Mouse (Mus musculus): Measurements from ENCODE around the gene Scfd2.

The Scfd2 gene

GRCm38 (mm10) chr5:74365984-74366709 is 165.4 kb downstream of the Scfd2 start:
- no peak for DNase-seq (ENCODE audit: low spot score in 2 of 2)

- no peak for DNase-seq (ENCODE audit: low spot score in 2 of 2)
Measured at GRCm38 (mm10) chr5:74365408-74365807, 166.2 kb downstream of the Scfd2 start.

- DNase-seq (ENCODE audit: low spot score in 2 of 2): no peak
Measured at GRCm38 (mm10) chr5:74363296-74363695, 168.3 kb downstream of the Scfd2 start.

GRCm38 (mm10) chr5:74361531-74361930 is 170.0 kb downstream of the Scfd2 start:
- DNase-seq (ENCODE audit: low spot score in 2 of 2): no peak

GRCm38 (mm10) chr5:74358033-74358432 is 173.5 kb downstream of the Scfd2 start:
- no peak for DNase-seq (ENCODE audit: low spot score in 2 of 2)

- no peak for DNase-seq (ENCODE audit: low spot score in 2 of 2)
Measured at GRCm38 (mm10) chr5:74355416-74356177, 176.0 kb downstream of the Scfd2 start.

- DNase-seq (ENCODE audit: low spot score in 2 of 2): no peak
Measured at GRCm38 (mm10) chr5:74350909-74351308, 180.7 kb downstream of the Scfd2 start.

- peak in 1 of 2 experiments; percentile 8 for DNase-seq (ENCODE audit: low spot score in 2 of 2)
Measured at GRCm38 (mm10) chr5:74348079-74348870, 183.3 kb downstream of the Scfd2 start.

GRCm38 (mm10) chr5:74343045-74343444 is 188.5 kb downstream of the Scfd2 start:
- DNase-seq (ENCODE audit: low spot score in 2 of 2): peak in 1 of 2 experiments; percentile 14

GRCm38 (mm10) chr5:74342557-74342956 is 189.0 kb downstream of the Scfd2 start:
- peak in 1 of 2 experiments; percentile 55 for DNase-seq (ENCODE audit: low spot score in 2 of 2)

GRCm38 (mm10) chr5:74337491-74337890 is 194.1 kb downstream of the Scfd2 start:
- no peak for DNase-seq (ENCODE audit: low spot score in 2 of 2)

- DNase-seq (ENCODE audit: low spot score in 2 of 2): no peak
Measured at GRCm38 (mm10) chr5:74336780-74337179, 194.8 kb downstream of the Scfd2 start.

GRCm38 (mm10) chr5:74333258-74333657 is 198.3 kb downstream of the Scfd2 start:
- no peak for DNase-seq (ENCODE audit: low spot score in 2 of 2)

- DNase-seq (ENCODE audit: low spot score in 2 of 2): no peak
Measured at GRCm38 (mm10) chr5:74326228-74326627, 205.3 kb downstream of the Scfd2 start.

GRCm38 (mm10) chr5:74321010-74321746 is 210.4 kb downstream of the Scfd2 start:
- no peak for DNase-seq (ENCODE audit: low spot score in 2 of 2)

GRCm38 (mm10) chr5:74319551-74319950 is 212.0 kb downstream of the Scfd2 start:
- DNase-seq (ENCODE audit: low spot score in 2 of 2): no peak

- no peak for DNase-seq (ENCODE audit: low spot score in 2 of 2)
Measured at GRCm38 (mm10) chr5:74317174-74317573, 214.4 kb downstream of the Scfd2 start.

- DNase-seq (ENCODE audit: low spot score in 2 of 2): no peak
Measured at GRCm38 (mm10) chr5:74316333-74316945, 215.1 kb downstream of the Scfd2 start.

- no peak for DNase-seq (ENCODE audit: low spot score in 2 of 2)
Measured at GRCm38 (mm10) chr5:74315471-74316245, 215.9 kb downstream of the Scfd2 start.

- DNase-seq (ENCODE audit: low spot score in 2 of 2): no peak
Measured at GRCm38 (mm10) chr5:74314501-74314900, 217.1 kb downstream of the Scfd2 start.

Measured in left cerebral cortex, adult 9 months (tissue).